Mouse (Mus musculus): ENCODE measurements at regions not wholly inside any gene's neighbourhood (a gene's known extent, or its start where the extent isn't known, plus 50 kb on each side); places are given as distances from the start of the nearest gene placed in this dataset.
"Not testable (repeated sequence)": the region's sequence is repeated elsewhere in the genome, so short reads cannot be mapped to it uniquely, and the experiment has no call there.

DNA sequence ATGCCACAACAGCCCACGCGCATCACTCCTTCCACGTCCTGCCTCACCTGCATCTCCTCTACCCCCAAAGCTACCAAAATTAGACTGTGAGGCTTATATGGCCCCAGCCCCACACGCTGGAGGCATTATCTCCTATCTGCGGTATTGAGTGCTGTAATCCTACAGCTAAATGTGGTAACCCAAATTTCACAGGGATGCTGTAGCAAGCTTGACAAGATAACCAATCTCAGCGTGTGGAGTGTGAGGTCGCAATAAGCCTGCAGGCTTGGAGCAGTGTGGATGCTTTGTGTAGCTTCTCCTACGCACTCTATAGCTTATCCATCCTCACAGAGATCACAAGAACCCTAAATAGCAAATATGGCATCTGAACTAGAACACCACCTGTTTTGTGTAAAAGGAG, 251.2 kb upstream of the Kcnh8 start:
- DNase-seq (ENCODE audit: low spot score in 2 of 2), result no peak

DNA sequence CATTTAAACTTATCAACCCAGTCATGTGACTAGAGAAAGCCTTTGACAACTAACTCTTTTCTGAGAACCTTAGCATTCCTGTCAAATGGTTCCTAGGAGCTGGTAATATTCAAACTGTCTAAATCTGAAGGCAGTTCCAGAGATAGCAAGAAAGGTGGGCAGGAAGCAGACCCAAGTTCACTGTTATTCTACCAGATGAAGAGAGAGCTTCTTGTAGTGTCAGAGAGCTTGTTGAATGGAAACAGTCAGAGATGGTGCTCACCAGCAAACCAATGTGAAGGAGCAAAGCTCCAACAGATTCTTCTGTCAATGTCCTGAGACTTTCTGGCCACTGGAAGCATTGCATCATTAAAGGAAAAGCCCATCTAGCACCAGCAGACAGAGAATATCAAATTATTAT, 251.8 kb upstream of the Kcnh8 start:
- DNase-seq (ENCODE audit: low spot score in 2 of 2), result no peak

DNA sequence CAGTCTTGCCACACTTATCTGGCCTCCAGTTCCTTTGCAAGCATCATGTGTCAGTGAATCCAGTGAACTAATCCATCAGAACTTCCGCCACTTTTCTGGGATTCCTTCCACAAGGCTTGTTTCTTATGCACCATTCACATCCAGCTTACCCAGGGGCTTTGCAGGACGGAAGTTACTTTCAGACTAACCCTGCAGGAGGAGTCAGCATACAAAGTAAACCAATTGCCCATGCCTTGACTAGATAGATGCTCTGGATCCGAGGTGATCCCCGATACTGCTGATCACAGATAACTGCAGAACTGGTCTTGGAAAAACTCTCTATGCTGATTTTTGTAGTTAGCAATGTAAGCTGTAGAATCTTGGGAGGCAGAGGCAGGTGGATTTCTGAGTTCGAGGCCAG, 252.6 kb upstream of the Kcnh8 start:
- no peak for DNase-seq (ENCODE audit: low spot score in 2 of 2)

DNA sequence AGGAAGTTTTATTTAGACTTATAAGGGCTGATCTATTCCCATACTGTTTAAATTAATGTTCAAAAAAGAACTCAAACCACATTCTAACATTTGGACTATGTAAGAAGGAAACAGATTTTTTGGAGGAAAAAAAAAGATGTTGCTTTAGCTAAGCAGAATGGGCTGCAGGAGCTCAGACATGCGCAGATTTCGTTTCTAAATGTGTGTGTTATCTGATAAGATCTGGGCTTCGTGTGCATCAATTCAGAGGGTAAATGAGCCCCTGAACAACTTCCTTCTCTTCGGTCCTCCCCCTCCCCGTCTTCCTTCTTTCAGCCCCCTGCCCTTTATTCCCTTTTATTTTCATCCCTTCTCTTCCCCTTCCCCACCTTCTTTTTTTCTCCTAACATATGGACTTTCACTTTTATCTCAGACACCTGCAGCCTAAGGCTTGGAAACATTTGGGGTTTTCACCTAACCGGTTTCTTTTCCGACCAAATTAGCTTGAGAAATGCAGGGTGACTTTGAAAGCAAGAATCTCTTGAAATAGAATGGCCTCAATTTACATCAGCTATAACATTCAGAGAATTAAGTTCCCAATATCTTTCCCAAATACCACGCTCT, 253.9 kb upstream of the Kcnh8 start:
- no peak for DNase-seq (ENCODE audit: low spot score in 2 of 2)

DNA sequence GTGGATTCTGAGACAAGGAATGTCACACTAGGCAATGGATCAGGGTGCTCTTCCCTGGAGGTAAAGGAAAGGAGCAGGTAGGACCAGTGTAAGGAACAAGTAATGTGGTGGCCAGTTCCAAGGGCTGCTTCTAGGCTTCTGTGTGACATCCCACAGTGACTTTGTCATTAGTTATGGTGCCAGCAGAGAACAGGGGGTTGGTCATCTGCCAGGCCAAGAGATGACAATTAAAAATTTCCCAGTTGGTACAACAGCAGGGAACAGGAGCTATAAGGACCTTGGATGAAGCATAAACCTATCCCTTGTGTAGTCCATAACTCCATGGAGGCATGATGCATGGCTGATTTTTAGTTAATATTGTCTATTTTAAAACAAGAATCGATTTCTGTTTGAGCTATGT, 281.9 kb upstream of the Kcnh8 start:
- DNase-seq (ENCODE audit: low spot score in 2 of 2), result no peak

DNA sequence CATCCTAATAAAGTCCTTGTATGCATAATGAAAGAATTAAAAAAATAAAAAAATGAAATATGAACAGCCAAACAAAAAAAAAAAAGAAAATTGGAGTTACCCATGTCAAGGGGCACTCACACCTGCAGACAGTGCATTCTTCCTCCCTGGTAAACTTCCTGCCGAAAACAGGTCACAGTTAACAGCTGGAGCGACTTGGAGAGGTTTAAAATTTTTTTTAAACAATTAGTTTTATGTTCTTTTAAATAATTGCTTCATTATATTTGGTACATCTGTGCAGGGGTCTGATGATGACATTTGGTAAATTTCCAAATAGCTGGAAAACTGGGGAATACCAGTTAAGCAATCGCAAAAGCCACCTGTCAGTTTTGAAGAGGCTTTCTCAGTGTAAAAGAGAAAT, 285.5 kb upstream of the Kcnh8 start:
- no peak for DNase-seq (ENCODE audit: low spot score in 2 of 2)

DNA sequence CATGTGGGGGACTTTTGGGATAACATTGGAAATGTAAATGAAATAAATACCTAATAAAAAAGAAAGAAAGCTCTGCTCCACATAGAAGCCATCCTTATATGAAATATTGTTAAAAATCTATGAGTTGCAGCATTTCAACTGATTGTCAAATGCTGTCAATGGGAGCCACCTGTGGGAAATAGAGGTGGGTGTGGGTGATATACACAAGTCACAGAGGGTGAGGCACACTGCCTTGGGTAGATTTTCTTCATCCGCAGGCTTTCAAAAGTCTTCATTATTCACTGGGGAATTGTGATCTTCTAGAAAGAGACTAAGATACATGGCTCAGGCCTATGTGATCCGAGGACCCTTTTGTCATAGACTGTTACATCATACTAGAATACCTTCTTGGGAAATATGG, 286.6 kb upstream of the Kcnh8 start:
- DNase-seq (ENCODE audit: low spot score in 2 of 2), result no peak

DNA sequence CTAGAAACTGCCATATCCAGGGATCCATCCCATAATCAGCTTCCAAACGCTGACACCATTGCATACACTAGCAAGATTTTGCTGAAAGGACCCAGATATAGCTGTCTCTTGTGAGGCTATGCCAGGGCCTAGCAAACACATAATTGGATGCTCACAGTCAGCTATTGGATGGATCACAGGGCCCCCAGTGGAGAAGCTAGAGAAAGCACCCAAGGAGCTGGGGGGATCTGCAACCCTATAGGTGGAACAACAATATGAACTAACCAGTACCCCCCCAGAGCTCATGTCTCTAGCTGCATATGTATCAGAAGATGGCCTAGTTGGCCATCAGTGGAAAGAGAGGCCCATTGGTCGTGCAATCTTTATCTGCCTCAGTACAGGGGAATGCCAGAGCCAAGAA, 287.1 kb upstream of the Kcnh8 start:
- DNase-seq (ENCODE audit: low spot score in 2 of 2), result not testable (repeated sequence)

DNA sequence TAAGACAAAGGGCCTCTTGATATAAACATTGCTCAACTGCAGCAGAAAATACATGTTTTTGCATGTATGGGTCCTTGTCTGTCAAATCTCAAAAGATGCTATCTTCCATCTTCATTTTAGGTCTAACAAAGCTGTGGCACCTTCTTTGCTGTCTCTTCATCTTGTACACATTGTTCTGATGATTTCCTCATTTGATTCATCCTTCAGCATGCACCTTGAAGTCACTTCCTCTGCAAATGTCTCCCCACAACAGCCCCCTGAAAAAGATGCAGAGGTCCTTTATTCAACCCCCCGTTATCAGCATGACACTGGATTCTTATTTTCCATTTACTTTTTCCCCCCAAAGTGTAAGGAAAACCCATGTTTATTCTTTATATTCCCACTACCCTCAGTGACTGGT, 290.5 kb upstream of the Kcnh8 start:
- DNase-seq (ENCODE audit: low spot score in 2 of 2), result no peak

DNA sequence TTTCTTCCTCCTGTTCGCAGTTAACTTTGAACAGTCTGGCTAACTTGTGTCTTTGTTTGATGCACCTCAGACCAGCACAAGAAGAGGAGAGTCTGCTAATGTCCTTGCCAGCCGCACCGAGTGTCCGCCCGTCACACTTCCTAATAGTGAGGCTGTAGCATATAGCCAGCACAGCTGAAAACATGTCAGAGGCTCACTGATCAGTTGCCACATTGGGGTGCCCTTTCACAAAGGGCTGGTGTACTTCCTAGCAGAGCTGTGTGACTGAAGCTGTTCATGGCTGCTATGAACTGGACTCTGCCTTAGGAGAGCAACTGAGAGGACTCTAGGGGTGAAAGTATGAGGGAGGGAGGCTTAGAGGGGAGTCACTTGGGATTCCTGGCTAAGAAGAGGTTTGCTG, 293.7 kb upstream of the Kcnh8 start:
- DNase-seq (ENCODE audit: low spot score in 2 of 2), result no peak

DNA sequence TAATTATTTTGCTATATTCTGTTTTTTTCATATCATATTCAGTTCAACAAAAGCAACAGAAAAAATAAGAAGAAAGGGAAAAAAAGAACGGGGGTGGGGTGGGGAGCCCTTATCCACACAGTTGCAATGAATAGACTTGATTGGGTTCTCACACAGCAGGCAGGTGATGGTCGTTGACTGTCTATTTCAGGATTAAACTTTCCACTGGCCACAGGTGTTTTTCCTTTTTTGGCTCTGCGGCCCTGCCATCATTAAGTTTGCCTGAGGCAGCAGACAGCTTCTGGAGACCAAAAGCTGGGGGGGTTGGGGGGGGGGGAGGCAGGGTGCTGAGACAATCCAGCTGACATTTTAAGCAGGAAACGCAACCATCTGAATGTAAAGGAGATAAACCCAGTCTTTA, 298.4 kb upstream of the Kcnh8 start:
- DNase-seq (ENCODE audit: low spot score in 2 of 2), result no peak

DNA sequence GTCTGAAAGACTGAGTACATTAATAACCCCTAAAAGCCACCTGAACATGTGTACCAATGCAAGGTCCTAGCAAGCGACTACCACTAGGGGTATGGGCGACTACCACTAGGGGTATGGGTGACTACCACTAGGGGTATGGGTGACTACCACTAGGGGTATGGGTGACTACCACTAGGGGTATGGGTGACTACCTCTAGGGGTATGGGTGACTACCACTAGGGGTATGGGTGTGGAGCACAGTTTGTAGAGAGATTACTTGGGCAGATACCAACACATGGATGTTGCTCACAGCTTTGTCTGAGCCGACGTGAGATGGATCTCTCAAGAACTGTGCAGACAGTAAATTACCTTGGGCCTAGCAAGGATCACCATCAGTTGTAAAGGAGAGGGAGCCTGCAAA, 299.2 kb upstream of the Kcnh8 start:
- DNase-seq (ENCODE audit: low spot score in 2 of 2), result no peak

DNA sequence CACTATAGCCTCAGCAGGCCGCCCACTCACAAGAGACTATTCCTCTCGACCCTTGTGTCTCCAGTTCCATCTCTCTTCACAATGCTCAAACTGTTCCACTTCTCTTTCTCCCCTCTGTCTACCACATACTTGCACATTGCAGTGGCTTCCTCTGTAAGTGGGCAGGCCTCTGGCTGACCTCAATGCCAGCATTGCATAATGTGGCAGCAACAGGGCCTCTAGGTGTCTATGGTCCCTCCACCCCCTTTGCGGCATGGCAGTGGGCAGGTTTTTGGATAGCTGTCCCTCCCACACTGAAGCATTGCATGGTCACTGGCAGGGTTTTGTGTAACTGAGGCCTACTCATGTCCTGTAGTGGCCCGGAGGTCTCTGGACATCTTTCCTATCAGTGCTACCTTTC, 302.7 kb upstream of the Kcnh8 start:
- no peak for DNase-seq (ENCODE audit: low spot score in 2 of 2)

DNA sequence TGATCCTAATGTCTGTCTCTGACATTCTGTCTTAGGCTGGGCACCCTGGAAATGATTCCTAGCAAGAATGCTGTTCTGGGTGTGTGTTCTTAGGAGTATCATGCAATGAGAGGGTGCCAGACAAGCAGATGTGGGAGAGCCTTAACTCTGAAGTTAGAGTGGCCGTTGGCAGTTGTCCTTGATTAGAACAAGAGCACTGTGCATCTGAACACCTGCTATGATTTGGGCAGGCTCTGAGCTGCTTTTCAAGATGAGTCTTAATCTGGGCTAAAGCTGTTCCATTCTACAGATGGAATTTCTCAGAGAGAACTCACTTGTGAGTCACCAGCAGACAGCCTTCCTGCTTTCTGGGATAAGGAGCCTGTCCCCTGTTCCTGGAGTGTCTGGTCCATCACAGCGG, 317.1 kb upstream of the Kcnh8 start:
- DNase-seq (ENCODE audit: low spot score in 2 of 2), result no peak

DNA sequence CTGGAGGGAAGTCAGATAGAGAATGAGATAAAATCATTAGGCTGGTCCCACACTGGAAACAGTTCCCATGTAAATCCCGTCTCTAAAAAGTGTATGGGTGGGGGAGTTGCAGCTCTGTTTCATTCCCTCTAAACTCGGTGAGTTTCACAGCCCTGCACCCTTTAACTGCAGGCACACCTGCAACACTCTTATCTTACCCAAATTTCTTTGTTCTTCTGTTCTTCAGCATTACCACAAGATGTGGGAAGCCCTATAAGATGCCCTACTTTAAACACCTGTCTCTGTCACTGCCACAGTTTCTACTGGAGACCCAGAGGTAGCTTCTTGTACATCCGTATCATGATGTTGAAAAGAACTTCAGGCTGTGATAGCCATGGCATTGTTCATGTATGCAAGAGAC, 320.2 kb upstream of the Kcnh8 start:
- no peak for DNase-seq (ENCODE audit: low spot score in 2 of 2)

DNA sequence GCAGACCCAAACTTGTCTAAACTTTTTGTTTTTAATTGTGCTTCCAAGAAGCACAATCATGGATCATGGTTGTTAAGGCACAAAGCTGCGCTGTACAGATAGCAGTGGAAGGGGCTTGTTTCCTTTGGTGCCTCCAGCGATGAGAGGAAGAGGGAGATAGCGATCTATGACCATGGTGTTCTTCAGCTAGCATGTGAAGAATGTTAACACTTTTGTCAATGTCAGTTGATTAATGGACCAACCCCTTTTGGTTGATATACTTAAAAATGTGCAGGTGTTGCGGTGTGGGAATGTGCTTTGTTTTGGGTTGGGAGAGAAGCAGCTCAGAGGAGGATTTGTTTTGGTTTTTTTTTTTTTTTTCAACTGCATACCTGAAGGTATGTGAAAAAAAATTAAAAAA, 324.0 kb upstream of the Kcnh8 start:
- no peak for DNase-seq (ENCODE audit: low spot score in 2 of 2)

DNA sequence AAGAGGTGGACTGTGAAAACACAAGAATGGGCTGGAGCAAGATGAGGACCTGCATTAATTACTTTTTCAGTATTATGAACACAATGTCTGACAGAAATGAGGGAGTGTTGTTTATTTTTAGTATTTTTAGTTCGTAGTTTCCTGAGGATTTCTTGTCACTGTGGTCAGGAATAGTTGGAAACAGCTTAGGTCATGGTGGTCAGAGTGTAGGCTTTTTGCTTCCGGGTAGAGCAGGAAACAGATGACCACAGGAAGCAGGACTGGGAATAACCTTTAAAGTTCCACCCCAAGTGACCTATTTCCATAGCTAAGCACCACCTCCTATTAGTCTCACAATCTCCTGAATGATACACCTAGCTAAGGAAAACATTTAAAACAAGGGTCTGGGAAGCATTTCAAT, 333.7 kb upstream of the Kcnh8 start:
- DNase-seq (ENCODE audit: low spot score in 2 of 2), result no peak

DNA sequence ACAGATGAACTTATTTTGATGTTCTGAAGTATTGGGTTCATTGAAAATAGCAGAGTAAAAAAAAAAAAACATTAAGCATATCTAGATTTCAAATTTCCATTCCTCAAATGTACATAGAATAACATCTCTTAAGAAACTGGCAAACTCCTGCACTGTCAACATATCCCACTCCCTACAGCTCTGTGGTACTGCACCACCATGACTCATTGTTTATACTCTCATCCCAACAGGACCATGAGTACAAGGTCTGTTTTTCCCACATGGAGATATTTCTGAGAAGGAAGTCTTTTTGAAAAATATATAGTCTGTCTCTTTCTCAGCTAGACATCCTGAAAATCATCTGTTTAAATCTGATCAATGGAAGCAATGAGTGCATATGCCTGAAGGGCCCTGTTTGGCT, 351.2 kb upstream of the Kcnh8 start:
- DNase-seq (ENCODE audit: low spot score in 2 of 2), result no peak

DNA sequence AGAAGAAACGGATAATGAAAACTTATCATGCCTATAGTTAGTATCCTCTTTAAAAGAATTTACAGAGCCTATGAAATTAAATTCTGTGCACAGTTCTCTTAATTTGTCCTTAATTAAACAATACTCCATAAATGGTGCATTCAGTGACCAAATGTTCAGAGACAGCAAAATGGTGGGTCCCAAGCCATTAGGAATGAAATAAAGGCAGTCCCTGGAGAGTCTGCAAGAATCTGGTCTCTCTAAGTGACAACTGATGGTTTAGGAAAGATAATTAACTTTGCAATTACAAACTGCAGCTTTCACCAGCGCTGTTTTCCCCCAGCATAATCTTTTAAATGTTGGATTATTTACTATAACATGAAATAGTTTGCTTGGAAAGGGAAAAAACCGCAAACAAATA, 376.9 kb upstream of the Kcnh8 start:
- no peak for DNase-seq (ENCODE audit: low spot score in 2 of 2)

DNA sequence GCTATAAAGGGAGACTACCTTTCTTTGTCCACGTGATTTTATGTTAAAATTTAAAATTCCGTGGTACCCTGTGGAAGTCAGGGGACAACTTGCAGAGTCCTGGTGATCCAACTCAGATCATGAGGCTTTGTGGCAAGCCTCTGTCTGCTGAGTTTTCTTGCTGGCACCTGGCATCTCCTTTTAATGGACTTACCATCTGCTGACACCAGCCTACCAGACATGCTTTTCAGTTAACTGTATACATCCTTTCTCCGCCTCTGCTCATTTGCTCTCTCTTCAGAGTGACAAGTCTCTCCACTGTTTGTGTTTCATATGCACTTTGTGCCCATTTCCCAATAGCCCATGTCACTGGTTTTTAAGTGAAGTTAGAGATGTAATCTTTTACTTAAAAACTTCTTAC, 382.1 kb upstream of the Kcnh8 start:
- no peak for DNase-seq (ENCODE audit: low spot score in 2 of 2)

DNA sequence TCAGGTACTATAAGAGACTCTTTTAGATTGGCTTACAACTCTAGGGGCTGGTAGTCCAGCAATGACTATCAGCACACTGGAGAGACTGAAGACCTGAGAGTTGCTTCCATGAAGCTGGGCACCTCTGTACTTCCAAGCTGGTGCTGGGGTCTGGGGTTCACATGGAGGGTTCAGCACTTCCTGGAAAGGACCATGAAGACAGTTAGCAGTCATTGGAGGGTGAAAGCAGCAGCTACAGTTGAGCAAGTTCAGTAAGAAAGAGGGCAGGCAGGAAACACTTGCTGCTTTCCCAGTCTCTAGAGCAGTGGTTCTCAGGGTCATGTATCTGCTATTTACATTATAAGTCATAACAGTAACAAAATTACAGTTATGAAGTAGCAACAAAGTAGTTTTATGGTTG, 384.3 kb upstream of the Satb1 start:
- DNase-seq (ENCODE audit: low spot score in 2 of 2), result no peak

DNA sequence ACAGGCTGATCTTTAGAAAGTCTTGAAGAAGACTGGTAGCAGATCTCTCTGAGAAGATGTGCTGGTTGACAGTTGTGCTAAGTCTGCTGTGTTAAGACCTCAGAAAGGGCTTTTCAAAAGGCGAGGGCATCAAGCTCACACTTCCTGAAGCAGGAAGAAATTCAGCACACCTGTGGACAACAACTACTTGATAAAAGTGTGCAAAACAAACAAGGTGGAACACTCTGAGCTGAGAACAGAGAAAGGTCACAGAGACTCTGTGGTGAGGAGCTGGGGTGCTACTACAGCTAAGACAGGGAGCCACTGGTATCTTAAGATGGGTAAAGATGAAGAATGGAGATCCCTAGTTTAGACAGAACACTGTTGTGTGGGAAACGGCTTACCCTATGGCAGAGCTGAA, 379.9 kb upstream of the Satb1 start:
- no peak for DNase-seq (ENCODE audit: low spot score in 2 of 2)

DNA sequence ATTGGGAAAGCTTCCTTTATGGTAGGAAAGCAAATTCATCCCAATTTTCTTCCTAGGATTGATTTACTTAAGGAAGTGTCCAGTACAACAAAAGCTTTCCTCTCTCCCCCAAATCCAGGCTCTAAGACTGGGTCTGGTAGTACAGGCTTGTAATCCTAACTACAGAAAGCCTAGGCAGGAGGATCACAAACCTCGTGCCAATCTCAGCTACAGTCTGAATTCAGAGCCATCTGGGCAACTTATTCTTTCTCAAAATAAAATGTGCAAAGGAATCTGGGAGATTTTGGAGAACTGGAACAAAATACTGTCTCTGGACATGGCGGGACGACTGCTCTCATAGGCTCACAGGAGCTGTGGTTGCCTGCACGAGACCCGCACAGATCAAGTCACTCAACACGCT, 377.4 kb upstream of the Satb1 start:
- no peak for DNase-seq (ENCODE audit: low spot score in 2 of 2)

DNA sequence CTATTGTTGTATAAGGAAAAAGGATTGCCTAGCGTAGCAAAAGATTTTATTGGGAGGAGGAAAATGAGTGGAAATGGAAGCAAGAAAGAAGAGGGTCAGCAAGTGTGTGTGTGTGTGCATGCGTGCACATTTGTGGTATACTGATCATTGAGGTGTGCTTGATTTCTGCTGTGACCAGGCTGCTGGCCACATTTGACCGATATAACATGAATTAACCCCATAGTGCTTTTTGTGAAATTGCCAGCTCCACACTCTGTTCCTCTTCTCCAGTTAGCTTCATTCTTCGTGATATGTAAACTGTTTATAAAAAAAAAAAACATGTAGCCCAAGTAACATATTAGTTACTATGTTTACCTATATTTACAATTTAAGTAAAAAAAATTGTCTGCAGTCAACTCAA, 364.6 kb upstream of the Satb1 start:
- DNase-seq (ENCODE audit: low spot score in 2 of 2), result no peak

DNA sequence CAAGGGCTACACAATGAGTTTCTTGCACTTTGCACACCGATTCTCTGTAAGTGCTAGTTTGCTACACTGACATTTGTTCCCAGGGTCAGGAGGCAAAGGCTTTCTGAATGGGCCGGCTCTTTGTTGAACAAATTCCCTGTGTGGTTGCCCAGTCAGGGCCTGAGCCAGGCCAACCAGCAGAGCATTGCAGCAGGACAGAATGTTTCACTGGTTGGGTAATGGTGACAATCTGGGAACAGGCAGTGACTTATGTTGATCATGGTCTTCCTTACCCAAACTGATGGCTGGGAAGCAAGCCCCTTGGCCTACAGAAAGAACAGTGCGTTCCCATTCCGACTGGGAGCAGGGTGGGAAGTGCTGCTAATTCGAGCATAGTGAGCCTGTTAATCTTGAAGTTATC, 363.7 kb upstream of the Satb1 start:
- DNase-seq (ENCODE audit: low spot score in 2 of 2), result no peak

All from gastrocnemius, adult 8-10 months (tissue).